Mouse (Mus musculus): ENCODE measurements around the gene Agtpbp1. TPM values are rescaled to one million over a fixed set of nuclear protein-coding genes. Genes with fewer than 3 reads are reported as not detected.
A peak's percentile ranks its signal among the peaks of the same experiment; 100 is the strongest.

The Agtpbp1 gene
- total RNA-seq, 2 experiments from 2014 or later, result 13.6 to 35.5 TPM

DNA sequence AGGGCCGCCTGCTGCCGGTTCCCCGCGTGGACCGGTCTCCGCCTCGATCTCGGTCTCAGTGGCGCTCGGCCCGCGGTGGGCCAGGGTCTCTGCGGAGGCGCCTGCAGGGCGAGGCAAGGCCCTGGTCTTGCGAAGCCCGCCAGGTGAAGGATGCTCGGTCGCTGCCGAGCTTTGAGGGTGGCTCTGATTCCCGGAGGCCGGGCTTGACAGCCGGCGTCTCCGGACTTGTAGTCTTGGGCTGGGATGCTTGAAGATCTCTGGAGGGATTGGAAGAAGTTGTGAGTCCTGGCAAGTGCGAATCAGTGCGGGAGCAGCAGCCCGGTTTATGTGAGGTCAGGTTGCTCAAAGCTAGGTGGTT, 600 bp upstream of the Agtpbp1 start:
- peak; percentile 3; the same call in 1 of the 2 replicates for ATAC-seq (replicated peaks; ENCODE audit: low FRiP score, poor library complexity, severe bottlenecking)

DNA sequence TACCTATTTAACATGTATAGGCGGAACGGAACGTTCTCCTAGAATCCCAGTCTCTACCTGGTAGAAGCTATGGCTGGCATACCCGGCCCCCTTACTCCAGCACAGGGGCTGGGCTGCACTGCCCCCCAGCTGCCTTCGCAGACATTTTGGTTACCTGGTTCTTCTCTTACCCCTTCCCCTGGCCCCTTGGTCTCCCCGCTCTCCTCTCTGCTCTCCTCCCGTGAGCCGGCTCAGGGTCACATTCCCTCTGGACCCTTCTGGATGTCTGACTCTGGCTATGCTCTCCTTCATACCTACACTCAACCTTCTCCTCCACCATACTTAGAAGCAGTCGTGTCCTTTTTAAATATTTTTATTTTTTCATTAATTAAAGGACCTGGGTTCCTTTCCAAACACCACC, 546 bp downstream of the Agtpbp1 start:
- ATAC-seq (replicated peaks; ENCODE audit: low FRiP score, poor library complexity, severe bottlenecking), result peak; percentile 15

DNA sequence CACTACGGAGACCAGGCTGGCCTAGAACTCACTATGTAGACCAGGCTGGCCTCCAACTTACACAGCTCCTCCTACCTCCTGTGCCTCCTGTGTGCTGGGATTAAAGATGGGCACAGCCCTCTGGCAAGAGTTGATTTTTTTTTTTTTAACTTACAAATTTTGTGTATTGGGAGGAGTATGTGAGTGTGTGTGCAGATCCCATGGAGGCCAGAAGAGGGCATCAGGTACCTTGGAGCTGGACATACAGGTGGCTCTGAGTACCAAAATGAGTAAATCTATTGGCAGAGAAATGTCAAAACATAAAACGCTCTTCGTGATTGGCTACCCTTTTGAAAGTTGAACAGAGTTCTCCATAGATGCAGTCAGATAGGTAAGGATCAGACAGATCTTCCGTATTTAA, 4.1 kb downstream of the Agtpbp1 start:
- no peak for ATAC-seq (replicated peaks; ENCODE audit: low FRiP score, poor library complexity, severe bottlenecking)

DNA sequence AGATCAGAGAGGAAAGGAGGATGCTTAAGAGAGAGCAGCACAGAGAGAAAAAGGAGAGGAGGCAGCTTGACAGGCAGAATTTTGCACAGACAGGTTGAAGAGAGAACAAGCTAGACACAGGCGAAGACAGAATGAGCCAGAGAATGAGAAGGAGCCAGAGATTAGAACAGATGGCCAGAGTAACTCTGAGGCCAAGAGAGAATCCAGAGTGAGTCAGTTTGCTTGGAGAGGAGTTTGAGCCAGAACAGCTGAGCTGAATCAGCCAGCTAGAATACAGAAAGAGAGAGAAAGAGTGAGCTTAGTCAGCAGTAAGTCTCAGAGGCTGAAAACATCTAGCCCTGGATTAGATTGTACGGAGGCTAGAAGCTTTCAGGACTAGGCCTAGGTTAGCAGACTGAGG, 12.5 kb downstream of the Agtpbp1 start:
- no peak for ATAC-seq (replicated peaks; ENCODE audit: low FRiP score, poor library complexity, severe bottlenecking)

DNA sequence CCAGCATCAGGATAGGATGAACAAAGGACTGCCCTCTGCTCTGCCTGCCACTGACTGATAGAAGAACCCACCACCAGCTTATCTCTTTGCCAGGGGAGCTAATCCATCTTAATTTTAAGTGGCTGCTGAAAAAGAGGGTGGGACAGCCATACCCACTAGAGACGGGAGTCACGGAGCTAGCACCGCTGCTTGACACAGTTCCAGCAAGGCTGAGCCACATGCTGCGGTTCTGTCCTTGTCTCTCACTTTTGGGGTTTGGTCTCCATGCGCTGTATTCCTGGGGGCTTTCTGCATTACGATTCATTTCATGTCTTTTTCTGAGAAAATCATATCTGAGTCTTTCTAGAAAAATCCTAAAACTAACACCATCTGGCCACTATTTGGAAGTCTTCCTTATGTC, 13.9 kb downstream of the Agtpbp1 start:
- ATAC-seq (replicated peaks; ENCODE audit: low FRiP score, poor library complexity, severe bottlenecking), result no peak

DNA sequence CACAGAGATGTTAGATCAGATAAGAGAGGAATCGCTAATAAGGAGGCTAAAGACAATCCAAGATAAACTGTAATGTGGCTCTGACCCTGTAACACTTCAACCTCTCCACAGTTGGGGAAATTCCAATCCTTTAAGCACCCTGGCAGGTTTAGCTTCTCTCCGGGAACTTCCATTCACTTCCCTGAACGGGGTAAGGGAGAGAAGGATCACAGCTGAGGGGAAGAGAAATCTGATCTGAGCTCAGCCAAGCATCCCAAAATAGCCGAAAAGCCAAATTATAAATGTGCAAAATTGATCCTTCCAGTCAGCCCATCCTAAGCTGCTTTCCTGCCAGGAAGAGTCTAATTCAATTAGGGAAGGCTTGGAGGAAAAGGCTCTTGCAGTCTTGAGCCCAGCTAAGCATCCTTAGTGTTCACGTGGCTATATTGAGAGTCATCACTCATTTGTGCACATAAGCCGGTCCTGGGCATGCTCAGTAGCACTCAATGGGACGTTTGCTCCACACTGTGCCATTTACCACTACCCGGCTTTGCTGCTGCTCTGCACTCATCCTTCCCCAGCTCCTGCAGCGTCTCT, 19.0 kb downstream of the Agtpbp1 start:
- ATAC-seq (replicated peaks; ENCODE audit: low FRiP score, poor library complexity, severe bottlenecking), result no peak

DNA sequence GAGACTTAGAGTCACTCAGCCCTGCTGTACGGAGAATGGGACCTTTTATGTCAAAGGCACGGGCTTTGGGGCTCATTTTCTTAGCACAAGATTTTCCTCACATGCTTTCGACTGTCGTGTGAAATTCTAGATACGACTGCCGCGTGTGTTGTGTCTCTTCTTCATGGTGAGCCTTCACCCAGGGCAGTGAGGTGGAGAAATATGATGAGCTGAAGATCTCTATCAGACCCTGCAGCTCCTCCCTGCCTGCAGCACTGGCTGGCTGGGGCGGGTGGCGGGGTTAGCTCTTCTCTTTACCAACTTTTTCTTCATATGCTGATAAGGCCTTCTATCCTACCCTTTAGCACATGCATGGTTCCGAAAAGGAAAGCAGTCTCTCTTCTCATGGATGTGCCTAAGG, 20.1 kb downstream of the Agtpbp1 start:
- ATAC-seq (replicated peaks; ENCODE audit: low FRiP score, poor library complexity, severe bottlenecking), result no peak

DNA sequence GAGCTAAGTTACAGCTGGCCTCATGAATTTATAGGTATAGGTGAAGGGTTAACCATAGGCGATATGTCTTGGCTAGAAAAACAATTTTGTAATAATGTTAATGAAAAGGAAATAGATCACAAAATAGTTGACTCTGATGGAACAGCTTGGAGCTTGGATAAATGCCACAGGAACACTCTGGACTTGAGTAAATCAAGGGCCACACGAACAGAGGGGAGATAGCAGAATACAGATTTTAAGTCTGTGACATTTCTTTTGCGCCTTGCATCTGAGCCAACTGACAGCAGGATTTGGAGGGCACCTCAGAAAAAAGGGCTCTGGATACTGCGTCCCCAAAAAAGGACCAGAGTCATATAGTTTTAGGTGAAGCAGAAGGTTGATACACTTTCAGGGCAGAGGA, 20.5 kb downstream of the Agtpbp1 start:
- no peak for ATAC-seq (replicated peaks; ENCODE audit: low FRiP score, poor library complexity, severe bottlenecking)

DNA sequence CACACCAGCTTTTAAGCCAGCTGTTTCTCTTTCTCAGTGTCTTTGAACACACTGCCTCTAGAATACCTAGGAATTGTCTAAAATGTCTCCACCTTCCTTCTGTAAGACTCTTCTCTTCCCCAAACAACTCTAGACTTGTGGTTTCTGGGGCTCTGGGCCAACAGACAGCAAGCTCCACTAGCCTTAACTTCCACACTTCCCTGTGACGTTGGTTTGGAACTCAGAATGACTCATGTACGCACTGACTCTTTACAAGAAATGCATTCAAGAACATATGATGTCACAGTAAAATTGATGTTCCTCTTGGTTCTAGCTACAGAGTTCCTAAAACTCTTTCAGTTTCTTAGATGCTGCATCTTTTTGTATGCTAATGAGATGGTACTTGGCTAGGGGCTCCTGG, 22.6 kb downstream of the Agtpbp1 start:
- ATAC-seq (replicated peaks; ENCODE audit: low FRiP score, poor library complexity, severe bottlenecking), result no peak

DNA sequence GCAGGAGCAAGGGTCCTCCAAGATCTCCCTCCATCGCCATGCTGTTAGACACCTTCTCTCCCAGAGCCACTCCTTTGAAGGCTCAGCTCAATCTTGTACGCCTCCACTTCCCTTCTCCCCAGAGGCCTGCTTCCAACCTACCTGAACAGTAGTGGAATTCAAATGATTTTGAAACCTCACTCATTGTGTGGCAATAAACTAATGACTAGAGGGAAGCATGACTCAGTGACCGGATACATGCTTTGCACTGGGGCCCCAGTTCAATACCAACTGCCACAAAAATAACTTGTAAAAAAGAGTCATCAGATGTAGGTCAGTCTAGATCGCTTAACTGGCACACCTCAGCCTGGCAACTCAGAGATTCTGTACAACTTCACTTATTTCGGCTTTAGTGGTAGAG, 26.3 kb downstream of the Agtpbp1 start:
- ATAC-seq (replicated peaks; ENCODE audit: low FRiP score, poor library complexity, severe bottlenecking), result no peak

DNA sequence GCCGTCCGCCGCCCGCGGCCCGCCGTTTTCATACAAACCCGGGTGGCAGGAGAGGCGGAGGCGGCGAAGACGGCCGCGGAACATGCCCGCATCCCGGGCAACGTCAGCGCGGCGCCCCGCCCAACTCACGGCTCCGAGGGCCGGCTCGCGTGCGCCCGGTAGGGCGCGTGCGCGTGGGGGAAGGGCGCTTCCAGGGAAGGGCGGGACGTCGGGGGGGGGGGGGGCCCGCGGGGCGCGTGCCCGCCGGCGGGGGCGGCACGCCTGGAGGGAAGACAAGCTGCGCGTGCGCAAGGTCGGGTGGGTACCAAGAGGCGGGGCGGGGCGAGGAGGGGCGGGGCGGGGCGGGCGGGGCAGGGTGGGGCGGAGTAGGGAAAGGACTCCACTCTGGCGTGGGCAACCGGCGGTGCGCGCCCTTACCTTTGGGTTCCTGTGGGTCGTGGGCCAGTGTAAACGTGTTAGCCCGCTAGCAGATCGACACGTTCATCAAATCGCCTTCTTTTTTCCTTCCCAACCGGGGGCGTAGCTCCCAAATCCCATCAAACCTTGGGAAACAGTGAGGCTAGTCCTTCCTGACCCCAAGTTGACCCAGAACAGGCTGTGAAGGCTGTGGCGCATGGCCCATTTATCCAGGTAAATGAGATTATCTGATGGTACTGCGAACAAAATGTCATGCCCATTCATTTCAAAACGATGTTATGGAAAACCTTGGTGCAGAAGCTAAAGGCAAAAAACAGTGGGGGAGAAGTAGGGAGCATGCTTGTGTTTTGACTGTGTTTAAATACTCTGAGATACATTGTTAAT, 27.6 kb downstream of the Agtpbp1 start:
- peak; percentile 70 for ATAC-seq (replicated peaks; ENCODE audit: low FRiP score, poor library complexity, severe bottlenecking)

DNA sequence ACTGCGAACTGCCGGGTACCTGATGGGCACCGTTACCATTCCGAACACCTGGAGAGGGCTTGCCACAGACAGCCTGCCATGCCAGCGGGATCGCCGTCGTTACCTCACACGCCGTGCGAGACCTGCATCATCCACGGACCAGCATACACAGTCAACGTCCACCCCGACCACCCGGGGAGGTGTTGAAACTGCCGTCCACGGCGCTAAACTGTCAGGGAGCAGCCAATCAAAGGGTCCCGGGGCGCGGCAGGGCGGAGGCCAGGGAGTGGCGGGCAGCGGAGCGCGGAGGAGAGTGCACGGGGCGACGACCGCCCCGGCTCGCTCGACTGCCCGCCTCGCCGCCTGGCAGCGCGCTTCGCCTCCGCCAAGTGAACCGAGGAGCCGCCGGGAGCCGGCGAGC, 28.4 kb downstream of the Agtpbp1 start:
- peak; percentile 82 for ATAC-seq (replicated peaks; ENCODE audit: low FRiP score, poor library complexity, severe bottlenecking)

DNA sequence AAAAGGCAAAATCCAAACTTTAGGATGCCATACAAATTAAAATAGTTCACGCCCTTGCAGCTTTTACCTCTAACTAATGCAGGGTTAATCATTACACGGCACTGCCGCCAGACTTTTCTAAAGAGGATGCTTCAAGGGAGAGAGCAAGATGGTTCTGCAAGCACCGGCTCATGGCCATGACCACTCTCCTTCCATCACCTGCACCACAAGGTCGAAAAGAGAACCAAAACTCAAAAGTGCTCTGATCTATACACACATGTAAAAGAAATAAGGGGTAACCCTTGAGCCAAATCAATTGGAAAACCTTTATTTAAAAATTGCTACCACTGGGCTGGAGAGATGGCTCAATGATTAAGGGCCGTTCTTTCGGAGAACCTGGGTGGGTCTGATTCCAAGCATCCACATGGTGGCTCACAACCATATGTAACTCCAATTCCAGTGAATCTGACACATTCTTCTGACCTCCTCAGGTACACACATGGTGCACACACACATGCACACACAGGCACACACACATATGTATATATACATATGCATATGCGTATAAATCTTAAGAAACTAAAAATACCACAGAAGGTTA, 29.3 kb downstream of the Agtpbp1 start:
- ATAC-seq (replicated peaks; ENCODE audit: low FRiP score, poor library complexity, severe bottlenecking), result no peak

DNA sequence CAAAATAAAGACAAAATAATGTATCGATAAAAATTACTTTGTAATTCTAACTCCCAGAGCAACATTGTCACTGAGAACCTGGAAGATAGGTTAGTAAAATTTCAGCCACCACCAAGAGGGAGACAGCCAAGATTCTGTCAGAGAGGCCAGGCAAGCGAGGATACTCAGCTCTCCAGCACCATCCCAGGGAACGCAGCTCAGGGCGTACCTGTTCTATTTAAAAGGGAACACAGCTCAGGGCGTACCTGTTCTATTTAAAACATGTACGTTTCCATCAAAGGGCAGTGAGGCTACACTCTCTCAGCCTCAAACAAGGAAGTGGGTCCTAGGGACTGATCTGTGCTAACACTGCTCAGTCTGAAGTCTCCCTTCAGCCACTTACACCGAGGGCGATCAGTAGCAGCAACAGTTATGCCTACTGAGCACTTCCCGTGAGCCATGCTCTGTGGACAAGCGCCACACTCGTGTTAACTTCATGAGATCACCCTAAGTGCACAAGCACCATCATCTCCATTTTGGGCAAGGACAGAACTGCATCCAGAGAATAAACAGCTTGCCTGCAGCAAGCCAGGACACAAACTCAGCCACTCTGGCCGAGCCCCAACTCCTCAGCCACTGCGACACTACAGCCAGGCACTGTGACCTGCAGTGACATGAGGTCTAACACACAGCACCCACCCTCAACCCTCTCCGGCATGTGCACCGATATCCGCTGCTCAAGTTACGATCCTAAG, 30.1 kb downstream of the Agtpbp1 start:
- ATAC-seq (replicated peaks; ENCODE audit: low FRiP score, poor library complexity, severe bottlenecking), result no peak

DNA sequence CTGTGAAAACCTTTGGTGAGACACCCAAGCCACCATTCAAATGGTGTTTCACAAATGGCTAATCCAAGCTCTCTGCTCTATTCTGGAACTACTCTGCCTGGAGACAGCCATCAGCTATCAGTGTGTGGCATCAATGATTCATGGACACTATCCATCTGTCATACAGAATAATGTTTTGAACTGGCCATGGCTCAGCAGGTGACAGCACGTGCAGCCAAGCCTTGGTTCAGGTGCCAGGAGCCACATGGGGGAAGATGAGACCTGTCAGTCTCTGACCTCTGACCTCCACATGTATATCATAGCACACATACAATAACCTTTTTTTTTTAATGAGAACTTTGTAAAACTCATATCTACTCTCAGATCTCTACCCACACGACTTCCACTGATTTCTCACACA, 32.3 kb downstream of the Agtpbp1 start:
- no peak for ATAC-seq (replicated peaks; ENCODE audit: low FRiP score, poor library complexity, severe bottlenecking)

DNA sequence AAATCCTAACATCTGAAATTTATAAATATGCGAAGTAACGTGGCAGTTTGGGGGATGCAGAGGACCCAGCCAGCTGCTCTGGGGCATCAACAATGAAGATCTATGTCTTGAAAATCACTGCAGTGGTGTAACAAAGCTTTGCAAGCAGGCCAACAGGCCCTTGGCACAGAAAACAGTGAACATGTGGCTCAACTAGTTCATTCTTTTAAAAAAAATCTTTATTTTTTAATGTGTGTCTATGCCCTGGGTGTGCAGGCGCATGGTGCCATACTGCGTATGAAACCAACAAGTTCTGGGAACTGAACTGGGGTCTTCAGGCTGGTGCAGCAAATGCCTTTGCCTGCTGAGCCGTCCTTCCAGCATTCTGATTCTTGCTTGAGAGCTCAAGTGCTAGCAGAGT, 32.7 kb downstream of the Agtpbp1 start:
- ATAC-seq (replicated peaks; ENCODE audit: low FRiP score, poor library complexity, severe bottlenecking), result no peak

DNA sequence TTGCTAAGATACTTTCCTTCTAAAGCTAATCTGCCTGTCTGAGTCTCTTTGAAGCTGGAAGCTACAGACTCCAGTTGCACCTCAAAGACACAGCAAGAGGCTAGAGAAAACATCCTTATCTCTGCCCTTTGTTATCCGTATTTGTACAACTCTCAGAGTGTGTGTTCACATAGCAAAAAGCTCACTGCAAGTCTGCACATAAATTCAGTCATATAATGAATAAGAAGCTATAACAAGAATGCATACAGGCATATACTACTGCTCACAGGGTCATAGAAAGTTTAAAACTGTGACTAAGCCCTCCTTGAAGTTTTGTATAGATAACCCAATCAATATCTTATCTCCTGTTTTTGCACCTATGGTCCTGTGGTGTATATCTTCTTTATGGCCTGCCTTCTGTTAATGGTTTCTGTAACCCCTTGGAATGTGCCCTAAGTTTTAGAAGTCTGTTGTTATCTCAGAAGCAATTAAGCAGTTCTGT, 35.7 kb downstream of the Agtpbp1 start:
- no peak for ATAC-seq (replicated peaks; ENCODE audit: low FRiP score, poor library complexity, severe bottlenecking)

DNA sequence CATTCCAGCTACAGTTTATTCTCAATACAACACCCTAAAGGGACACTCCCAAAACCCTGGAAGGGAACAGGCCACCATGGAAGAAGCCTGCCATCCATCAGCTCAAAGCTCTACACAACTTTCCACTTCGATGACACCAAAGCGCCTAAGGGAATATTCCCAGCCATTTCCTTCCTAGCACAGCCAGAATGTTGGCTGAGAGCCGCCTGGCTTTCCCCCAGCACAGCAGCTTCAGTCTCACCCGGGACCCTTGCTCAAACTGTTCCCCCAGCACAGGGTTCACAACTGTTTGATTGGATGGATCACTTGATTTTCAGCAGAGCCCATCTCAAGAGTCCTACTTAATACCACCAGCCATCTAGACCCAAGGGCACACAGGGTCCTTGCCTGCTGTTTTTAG, 37.3 kb downstream of the Agtpbp1 start:
- no peak for ATAC-seq (replicated peaks; ENCODE audit: low FRiP score, poor library complexity, severe bottlenecking)

DNA sequence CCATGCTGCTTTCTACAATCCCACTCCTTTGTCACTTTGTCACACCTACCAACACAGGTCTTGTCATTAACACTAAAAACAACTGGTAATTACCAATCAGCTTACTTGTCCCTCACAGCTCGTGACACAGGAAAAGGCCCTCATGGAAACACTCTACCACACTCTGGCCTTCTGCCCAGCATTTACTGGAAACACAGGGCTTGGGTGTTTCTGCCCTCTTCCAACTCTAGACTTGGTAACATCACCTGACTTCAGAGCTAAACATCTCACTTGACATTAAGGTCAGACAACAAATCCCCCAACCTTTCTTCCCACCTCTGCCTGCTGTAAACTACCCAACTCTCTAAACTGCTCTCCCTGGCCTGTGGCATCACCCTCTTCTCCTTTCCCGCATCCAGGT, 37.9 kb downstream of the Agtpbp1 start:
- ATAC-seq (replicated peaks; ENCODE audit: low FRiP score, poor library complexity, severe bottlenecking), result no peak

DNA sequence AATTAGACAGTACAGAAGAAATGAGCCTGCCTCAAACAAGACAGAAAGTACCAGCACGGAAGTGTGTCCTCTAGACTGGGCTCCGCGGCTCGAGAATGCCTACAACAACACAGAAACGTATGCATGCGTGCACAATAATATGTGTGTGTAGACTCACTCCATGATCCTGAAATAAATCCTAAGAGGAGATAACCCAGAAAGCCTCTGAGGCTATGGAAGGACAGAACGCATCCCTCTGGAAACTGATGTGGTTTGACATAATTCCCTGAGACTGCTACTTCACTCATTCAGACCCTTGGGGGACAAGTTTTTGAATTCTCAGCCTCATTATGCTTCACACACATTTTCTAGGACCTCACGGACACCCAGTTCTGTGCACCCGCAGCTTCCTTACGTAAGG, 42.6 kb downstream of the Agtpbp1 start:
- ATAC-seq (replicated peaks; ENCODE audit: low FRiP score, poor library complexity, severe bottlenecking), result no peak

DNA sequence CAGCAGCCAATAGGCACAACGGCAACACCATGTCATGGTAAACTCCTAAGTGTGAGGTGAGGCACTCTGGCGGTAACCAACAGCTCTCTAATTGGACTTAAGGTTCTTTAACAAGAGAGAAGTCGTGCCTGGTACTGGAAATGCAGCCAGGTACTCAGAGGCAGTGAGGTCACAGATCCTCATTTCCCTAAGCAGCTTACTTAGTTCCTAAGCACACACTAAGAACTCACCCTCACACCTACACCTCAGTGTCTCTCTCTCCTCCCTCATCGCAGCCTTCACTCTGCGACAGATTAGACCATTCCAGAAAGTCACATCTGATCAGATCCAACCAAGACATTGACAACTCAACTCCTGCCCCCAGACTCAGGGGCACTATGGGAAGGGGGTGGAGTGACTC, 45.0 kb downstream of the Agtpbp1 start:
- ATAC-seq (replicated peaks; ENCODE audit: low FRiP score, poor library complexity, severe bottlenecking), result no peak

Data from erythroblast, adult 5-6 weeks (primary cell).